Mouse (Mus musculus) lung, embryonic 14.5 days (tissue): ENCODE measurements around the gene Stum. TPM values are rescaled to one million over a fixed set of nuclear protein-coding genes. Genes with fewer than 3 reads are reported as not detected.

Experiments
- ATAC-seq: fragments of 200-750 bp; cut with Nextera tagmentation; 2 replicates; pipeline ENCODE4 v1.8.0; 2017; ENCODE audit warnings: mild to moderate bottlenecking, moderate TSS enrichment, moderate library complexity; ENCODE audit not compliant: insufficient read depth
- DNase-seq: peaks from one replicate; pipeline ENCODE4 v3.0.0-alpha.2; 2015
- H3K27ac ChIP-seq: fragments of 300-500 bp; sonication (generic); 2 replicates; pipeline ENCODE4 v1.5.1; 2014; ENCODE audit warnings: low read depth, mild to moderate bottlenecking, moderate library complexity
- H3K27me3 ChIP-seq: fragments of 300-500 bp; sonication (generic); 2 replicates; pipeline ENCODE4 v1.6.1; 2014; ENCODE audit warnings: low read length, control low read depth; ENCODE audit not compliant: insufficient read depth
- H3K36me3 ChIP-seq: fragments of 300-500 bp; sonication (generic); 2 replicates; pipeline ENCODE4 v1.6.1; 2014; ENCODE audit warnings: control low read depth; ENCODE audit not compliant: insufficient read depth
- H3K4me1 ChIP-seq: fragments of 300-500 bp; sonication (generic); 2 replicates; pipeline ENCODE4 v1.6.1; 2014; ENCODE audit warnings: antibody characterized with exemption, control low read depth; ENCODE audit not compliant: insufficient read depth
- H3K4me2 ChIP-seq: fragments of 300-500 bp; sonication (generic); 2 replicates; pipeline ENCODE4 v1.6.1; 2014; ENCODE audit warnings: mild to moderate bottlenecking
- H3K4me3 ChIP-seq: fragments of 300-500 bp; sonication (generic); 2 replicates; pipeline ENCODE4 v1.5.1; 2014; ENCODE audit warnings: low read depth, low read length
- H3K9ac ChIP-seq: fragments of 300-500 bp; sonication (generic); 2 replicates; pipeline ENCODE4 v1.6.1; 2014
- H3K9me3 ChIP-seq: fragments of 300-500 bp; sonication (generic); 2 replicates; pipeline ENCODE4 v1.6.1; 2016; ENCODE audit warnings: low read depth, low read length, control low read depth
- CTCF ChIP-seq: IDR thresholded peaks from 2 replicates; pipeline ENCODE4 v1.5.1; 2016; ENCODE audit warnings: antibody characterized with exemption, low read depth
- WGBS: fragments of 180-500 bp; shearing (Covaris S2); extraction: QIAGEN DNeasy Blood & Tissue Kit; methylation state at CpG from one replicate; pipeline ENCODE4 v1.1.7; 2014; 5-methylcytosine and 5-hydroxymethylcytosine counted together
- polyA plus RNA-seq: library from polyadenylated mRNA; unstranded; fragments of >200 nt; fragmentation: Nextera tagmentation; extraction: Ambion mirVana; gene quantifications from 2 replicates; pipeline ENCODE4 v1.2.1, GENCODE M21; 2014

Stum gene
- polyA plus RNA-seq, 1 experiment from 2014 or later: not detected

GRCm38 (mm10) chr1:180508662-180509061 is 25.4 kb upstream of the Stum start:
- Histone ChIP-seq H3K4me1 (peaks cover 7% of the 10 kb centered on the region; the same call in 1 of the 2 replicates), H3K9ac (no peak overlapping the region), H3K4me3 (no peak overlapping the region), H3K27ac (no peak overlapping the region), H3K4me2 (no peak overlapping the region), H3K27me3 (no peaks in the 10 kb centered on the region), H3K9me3 (no peaks in the 10 kb centered on the region), H3K36me3 (no peaks in the 10 kb centered on the region)
- WGBS: 57% methylated on average over 7 of the region's 7 CpGs
- no peak for TF ChIP-seq CTCF
- ATAC-seq (no peak), DNase-seq (no peak)

DNA sequence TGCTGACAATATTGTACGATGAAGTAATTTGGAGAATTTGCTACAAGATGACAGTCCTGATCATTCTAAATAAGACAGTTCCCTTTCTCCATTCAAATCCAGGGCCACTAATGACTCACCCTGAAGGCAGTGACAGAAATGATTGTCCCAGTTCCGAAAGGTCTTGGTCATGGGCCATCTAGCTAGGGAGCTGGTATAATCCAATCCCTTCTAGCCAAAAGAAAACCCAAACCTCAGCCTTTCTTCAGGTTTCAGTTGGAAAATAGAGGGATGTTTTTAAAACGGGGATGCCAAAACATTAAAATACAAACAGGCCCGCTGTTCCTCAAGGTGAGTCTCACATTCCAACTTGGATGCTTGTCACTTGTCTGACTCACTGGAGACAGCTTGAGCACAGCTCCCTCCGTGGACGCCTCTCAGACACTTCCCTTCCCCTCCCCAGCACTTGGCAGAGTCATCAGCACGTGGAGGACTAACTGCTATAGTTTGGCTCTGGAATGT is 24.0 kb upstream of the Stum start:
- Histone ChIP-seq H3K4me1 (peaks cover 7% of the 10 kb centered on the region; the same call in 1 of the 2 replicates), H3K9me3 (no peaks in the 10 kb centered on the region), H3K9ac (no peak overlapping the region), H3K27me3 (no peaks in the 10 kb centered on the region), H3K4me2 (no peak overlapping the region), H3K4me3 (no peak overlapping the region), H3K27ac (no peak overlapping the region), H3K36me3 (no peaks in the 10 kb centered on the region)
- DNase-seq: no peak
- 65% methylated on average over 7 of the region's 7 CpGs for WGBS
- ATAC-seq: no peak
- no peak for TF ChIP-seq CTCF

DNA sequence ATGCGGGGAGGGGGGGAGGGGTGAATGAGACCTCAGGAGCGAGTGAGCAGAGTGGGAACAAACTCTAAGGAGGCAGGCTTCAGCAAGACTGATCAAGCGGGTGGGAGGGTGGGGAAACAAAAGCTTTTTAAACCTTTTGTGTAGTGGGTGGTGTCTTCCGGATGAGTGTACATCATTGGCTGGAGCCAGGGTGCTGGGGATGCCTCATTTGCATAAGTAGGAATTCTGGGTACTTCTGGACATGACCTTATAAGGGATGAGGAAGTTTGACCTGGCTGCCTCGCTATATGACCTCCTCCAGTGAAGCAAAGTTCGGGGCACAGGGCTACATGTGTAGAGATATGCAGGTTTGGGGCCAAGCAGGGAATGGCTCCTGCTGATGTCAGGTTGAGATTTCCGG is 23.0 kb upstream of the Stum start:
- ATAC-seq (no peak), DNase-seq (no peak)
- Histone ChIP-seq H3K4me1 (peaks cover 7% of the 10 kb centered on the region; the same call in 1 of the 2 replicates), H3K9ac (no peak overlapping the region), H3K4me3 (no peak overlapping the region), H3K36me3 (no peaks in the 10 kb centered on the region), H3K27ac (no peak overlapping the region), H3K9me3 (no peaks in the 10 kb centered on the region), H3K4me2 (no peak overlapping the region), H3K27me3 (no peaks in the 10 kb centered on the region)
- no peak for TF ChIP-seq CTCF
- WGBS: 76% methylated on average over 7 of the region's 7 CpGs

DNA sequence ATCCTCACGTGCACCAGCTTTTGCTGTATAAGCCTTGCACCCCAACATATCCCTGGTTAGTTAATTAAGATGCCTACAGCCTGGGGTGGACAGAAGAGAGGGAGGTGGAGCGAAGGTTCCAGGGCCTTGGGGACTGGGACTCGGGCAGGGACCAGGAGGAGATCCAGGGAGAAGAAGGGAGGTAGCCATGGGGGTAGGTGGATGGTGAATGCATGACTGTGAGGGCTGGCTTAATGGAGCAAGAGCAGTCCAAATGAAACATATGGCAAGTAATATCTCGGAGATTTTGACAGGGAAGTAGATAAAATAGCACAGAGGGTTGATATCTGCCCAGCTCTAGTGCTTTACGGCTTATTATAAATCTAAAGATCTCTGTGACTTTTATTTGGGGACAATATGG is 21.6 kb upstream of the Stum start:
- no peak overlapping the region for H3K9ac ChIP-seq
- ATAC-seq (no peak), DNase-seq (no peak)
- WGBS: 67% methylated on average over 5 of the region's 5 CpGs
- H3K9me3 ChIP-seq: no peaks in the 10 kb centered on the region
- no peak overlapping the region for H3K4me3 ChIP-seq
- H3K27me3 ChIP-seq: no peaks in the 10 kb centered on the region
- no peak for TF ChIP-seq CTCF
- no peak overlapping the region for H3K4me2 ChIP-seq
- H3K4me1 ChIP-seq: no peaks in the 10 kb centered on the region
- H3K36me3 ChIP-seq: no peaks in the 10 kb centered on the region
- H3K27ac ChIP-seq: no peak overlapping the region

DNA sequence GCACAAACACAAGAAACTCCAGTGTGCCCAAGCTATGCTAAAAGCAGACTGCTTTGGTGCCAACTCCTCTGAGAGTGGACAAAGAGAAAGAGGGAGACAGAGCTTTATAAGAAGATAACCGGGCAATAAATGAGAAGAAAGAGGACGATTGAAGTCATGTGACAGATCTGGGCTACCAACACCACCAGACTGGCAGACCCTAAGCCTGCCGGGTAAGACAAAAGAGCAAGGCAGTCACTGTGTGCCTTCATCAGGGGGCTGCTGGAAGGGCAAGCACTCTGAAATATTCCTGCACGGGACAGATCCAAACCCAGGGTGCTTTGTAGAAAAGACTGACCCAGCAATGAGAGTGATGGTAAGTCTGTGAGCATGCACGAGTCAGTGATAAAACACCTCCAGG is 20.2 kb upstream of the Stum start:
- DNase-seq (no peak), ATAC-seq (no peak)
- Histone ChIP-seq H3K27ac (no peak overlapping the region), H3K9me3 (no peaks in the 10 kb centered on the region), H3K4me2 (no peak overlapping the region), H3K4me3 (no peak overlapping the region), H3K4me1 (no peaks in the 10 kb centered on the region), H3K9ac (no peak overlapping the region), H3K27me3 (no peaks in the 10 kb centered on the region), H3K36me3 (no peaks in the 10 kb centered on the region)
- 71% methylated on average over 5 of the region's 5 CpGs for WGBS
- TF ChIP-seq CTCF: no peak

- ATAC-seq (no peak), DNase-seq (no peak)
- Histone ChIP-seq H3K4me3 (no peak overlapping the region), H3K9ac (no peak overlapping the region), H3K4me2 (no peak overlapping the region), H3K27ac (no peak overlapping the region), H3K9me3 (no peaks in the 10 kb centered on the region), H3K27me3 (no peaks in the 10 kb centered on the region), H3K36me3 (no peaks in the 10 kb centered on the region), H3K4me1 (no peaks in the 10 kb centered on the region)
- no peak for TF ChIP-seq CTCF
- 37% methylated on average over 4 of the region's 4 CpGs for WGBS
Measured at GRCm38 (mm10) chr1:180502566-180502965, 19.3 kb upstream of the Stum start.

DNA sequence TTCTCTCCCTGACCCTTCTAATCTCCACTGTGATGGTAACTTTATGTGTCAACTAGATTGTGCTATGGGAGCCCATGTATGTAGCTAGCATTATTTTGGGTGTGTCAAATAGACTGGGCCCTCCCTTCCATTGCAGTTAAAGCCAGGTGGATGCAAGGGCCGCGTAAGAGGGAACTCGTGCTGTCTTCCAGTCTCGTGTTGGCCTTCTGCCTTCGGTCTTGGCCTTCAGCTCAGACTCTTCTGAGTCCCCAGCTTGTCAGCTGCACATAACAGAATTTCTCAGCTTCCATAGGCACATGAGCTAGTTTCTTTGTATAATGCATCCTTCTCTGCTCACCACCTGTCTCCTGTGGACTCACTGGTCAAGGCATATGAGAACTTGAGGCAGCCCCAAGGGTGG is 17.3 kb upstream of the Stum start:
- Histone ChIP-seq H3K27ac (no peak overlapping the region), H3K9ac (no peak overlapping the region), H3K27me3 (no peaks in the 10 kb centered on the region), H3K4me1 (no peaks in the 10 kb centered on the region), H3K4me2 (no peak overlapping the region), H3K36me3 (no peaks in the 10 kb centered on the region), H3K4me3 (no peak overlapping the region), H3K9me3 (no peaks in the 10 kb centered on the region)
- WGBS: 90% methylated on average over 5 of the region's 5 CpGs
- DNase-seq: no peak
- ATAC-seq: no peak
- no peak for TF ChIP-seq CTCF

DNA sequence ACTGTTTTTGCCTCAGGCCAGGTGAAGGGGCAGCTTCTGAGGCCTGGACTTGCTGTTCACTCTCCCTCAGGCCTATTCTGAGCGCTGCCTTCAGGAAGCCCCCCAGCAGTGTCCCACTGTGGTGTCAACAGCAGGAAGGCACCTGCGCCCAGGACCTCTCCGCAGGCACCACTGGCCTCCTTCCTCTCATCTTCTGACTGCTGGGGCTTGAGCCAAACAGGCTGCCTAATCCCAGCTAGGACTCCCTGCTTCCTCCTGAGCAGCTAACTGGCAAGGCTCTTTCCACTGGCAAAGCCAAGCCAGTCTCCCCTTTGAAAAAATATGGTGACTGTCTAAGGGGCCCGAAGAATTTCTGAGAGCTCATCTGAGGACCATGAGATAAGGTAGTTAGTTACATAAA is 16.9 kb upstream of the Stum start:
- TF ChIP-seq CTCF: no peak
- Histone ChIP-seq H3K9ac (no peak overlapping the region), H3K36me3 (no peaks in the 10 kb centered on the region), H3K27me3 (no peaks in the 10 kb centered on the region), H3K9me3 (no peaks in the 10 kb centered on the region), H3K4me2 (no peak overlapping the region), H3K4me1 (no peaks in the 10 kb centered on the region), H3K27ac (no peak overlapping the region), H3K4me3 (no peak overlapping the region)
- no peak for DNase-seq
- WGBS: 45% methylated on average over 4 of the region's 4 CpGs
- ATAC-seq: no peak
